Mouse (Mus musculus): ENCODE measurements around the gene Il1rl1.

Gene Il1rl1

GRCm38 (mm10) chr1:40439504-40439903 is 10.1 kb downstream of the Il1rl1 start:
- no peak for DNase-seq

DNA sequence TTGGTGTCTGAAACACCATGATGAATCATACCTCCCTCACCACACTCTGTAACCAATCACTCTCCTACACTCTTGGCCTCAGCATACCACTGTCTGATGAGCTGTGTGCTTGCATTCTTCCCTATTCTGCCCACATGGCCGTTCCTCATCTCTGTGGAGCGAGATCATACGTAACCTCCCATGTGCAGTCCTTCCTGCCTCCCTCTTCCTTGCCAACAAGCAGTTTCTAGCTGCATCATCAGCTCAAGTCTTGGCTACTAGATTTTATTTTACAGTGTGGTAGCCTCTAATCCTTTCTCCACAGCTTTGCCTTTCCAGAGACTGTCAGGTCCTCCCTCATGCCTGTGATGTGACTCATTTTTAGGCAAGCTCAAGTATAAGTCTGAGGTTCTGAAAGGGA is 15.4 kb downstream of the Il1rl1 start:
- no peak for DNase-seq

GRCm38 (mm10) chr1:40465477-40466430 is 36.4 kb downstream of the Il1rl1 start, which contains the start of gene Il18r1:
TSS of gene Il18r1 (plus strand) at chr1:40465552.
- peak; percentile 74 to 79 for DNase-seq

GRCm38 (mm10) chr1:40467306-40467705 is 37.9 kb downstream of the Il1rl1 start:
- no peak for DNase-seq

DNA sequence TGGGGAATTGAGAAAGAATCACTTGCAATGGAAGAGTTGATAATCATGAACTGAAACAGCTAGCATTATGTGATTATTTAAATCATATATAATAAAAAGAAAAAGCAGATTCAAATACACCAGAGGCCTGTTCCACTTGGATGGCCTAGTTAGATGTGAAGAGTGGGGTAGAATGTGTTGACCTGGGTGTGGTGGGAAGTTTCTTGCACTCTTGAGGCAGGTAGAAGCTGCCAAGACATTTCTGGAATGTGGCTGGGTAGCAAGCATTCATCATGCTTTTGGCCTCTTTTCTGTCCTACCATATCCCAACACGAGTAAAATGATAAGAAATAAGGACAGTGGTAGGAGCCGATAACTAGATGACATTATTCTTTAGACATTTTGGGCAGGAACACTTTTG is 39.4 kb downstream of the Il1rl1 start:
- DNase-seq, result no peak

DNA sequence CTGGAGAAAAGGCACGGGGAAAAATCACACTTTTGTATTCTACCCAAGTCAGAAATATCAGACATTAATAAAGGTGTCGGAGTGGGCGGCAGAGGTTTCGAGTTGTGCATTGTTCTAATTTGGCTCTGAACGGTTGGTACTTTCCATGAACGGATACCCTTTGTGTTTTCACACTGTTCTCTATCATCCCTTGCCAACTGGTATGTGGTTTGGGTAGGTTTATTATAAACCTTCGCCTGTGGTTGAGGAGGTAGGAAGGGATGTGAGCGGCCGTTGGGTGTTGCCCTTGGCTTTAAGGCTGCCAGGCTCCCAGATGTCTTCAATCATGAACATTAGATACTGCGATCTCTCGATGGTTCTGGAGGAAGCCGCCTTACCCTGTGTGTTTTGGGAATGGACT is 40.5 kb downstream of the Il1rl1 start:
- no peak for DNase-seq

DNA sequence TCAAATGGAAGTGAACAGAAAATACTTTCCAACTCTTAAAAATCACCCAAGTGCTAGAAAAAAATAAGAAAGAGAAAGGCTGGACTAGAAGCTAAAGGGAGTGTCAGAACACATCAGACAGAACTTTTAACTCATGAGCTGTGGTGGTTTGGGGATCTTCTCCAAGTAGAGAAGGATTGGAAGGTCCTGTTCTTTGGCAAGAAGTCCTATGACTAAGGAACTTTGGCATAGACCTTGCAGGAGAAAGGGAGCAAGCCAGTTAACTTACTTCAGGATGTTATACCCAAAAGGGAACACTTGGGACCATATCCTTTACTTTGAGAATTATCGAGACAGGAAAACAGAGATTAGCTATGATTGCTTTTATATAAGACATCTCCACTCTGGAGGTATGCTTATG is 43.0 kb downstream of the Il1rl1 start:
- no peak for DNase-seq

GRCm38 (mm10) chr1:40473640-40474039 is 44.3 kb downstream of the Il1rl1 start:
- DNase-seq, result no peak

GRCm38 (mm10) chr1:40474336-40474735 is 45.0 kb downstream of the Il1rl1 start:
- no peak for DNase-seq

DNA sequence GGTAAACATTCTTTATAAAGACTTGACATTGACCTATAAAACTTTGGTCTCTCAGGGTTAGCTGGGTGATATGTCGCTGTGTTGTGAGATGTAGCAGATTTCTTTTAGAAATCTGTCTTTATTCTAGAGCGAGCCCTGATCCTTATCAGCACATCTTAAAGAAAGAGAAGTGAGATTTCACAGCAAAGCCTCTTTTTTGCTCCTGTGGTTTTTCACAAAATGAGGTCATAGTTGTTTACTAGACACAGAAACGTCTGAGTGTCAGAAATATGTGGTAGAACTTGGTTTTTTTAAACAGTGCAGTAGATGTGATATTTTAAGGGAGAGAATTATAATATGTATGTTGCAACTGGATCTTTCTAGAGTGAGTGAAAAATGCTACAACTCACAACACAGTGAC is 46.3 kb downstream of the Il1rl1 start:
- DNase-seq, result no peak

DNA sequence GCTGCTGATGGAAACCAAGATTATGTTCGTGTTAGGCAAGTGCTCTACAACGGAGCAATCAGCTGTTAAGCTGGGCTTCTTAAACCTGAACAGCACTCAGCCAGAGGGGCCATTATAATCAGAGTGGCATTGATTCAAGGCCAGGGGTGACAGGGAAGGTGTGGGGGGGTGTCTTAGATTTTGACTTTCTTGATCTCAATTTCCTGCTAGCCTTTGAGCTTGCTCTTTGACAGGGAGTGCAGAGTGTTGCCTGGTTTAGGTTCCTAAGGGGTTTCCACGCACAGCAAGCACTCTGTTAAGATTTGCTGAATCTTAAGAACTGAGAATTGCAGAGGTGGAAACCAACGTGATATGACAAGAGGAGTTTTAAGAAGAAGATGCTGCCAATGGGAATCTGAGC is 47.4 kb downstream of the Il1rl1 start:
- DNase-seq, result no peak

GRCm38 (mm10) chr1:40479505-40479923 is 50.1 kb downstream of the Il1rl1 start:
- peak; percentile 31 to 57 for DNase-seq

GRCm38 (mm10) chr1:40494594-40494993 is 65.2 kb downstream of the Il1rl1 start:
- DNase-seq, result no peak

DNA sequence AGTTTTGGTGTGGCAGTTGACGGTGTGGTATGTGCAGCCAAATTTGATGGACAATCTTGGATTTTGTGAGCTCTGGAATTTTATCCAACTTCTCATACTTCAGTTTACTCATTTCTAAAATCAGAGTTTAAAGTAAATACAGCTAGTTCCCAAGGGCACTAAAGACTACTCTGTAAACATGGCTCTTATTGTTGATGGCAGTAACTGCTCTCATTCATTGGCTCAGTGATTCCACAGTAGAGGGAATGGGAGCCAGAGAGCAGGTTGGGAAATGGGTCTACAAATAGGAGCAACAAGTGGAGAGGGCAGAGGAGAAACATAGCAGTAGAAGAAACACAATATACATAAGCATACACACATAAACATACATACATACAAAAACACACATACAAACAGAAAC is 70.3 kb downstream of the Il1rl1 start:
- no peak for DNase-seq

DNA sequence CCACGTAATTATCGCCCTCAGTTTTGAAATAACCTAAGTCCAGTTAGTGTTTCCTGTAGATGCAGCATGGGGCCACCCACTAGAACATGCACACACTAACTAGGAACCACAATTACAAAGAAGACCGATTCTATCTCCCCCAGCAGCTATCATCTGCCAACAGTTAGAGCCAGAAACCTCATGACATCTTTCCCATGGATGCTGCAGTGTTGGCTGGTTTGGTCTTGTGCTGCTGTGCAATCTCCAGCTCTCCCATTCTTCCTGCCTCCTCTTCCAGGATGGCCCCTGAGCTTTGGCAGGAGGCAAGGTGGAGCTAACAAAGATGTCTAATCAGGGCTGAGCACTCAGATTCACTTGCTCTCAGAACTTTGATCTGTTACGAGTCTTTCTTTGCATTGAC is 71.8 kb downstream of the Il1rl1 start:
- DNase-seq, result no peak

DNA sequence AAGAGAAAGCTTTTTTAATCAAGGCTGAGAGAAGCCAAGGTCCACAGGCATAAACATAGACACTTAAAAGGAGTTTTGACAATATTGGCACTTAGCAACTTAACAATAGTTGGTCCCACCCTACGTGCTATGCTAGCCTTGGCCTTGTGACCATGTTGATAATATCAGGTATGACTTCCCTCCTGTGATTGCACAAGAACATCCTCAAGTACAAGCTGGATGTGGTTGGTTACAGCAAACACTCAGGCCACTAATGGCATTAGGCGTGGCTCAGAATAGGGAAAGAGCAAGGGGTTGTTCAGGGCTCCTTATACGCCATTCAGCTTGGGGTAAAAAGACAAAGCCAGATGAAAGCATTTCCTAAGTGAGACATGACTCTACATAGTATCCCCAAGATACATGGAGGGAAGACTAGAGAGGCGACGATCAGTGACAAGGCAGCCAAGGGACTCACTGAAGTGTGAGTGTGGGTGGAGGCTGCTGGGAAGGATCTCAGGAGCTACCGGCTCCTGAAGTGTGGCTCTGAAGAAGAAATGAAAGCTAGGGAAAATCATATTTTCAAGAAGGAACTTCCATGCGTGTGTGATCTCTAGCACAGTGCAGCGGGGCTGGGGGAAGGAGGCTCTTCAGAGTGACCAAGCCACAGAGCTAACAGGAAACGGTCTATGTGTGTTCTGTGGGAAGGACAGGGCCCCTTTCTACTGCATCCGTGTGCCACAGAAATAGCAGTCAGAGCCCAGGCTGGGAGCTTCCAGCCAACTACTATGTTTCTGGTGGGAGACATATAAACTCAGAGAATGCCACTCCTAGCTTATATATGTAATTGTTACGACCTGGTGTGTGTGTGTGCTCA is 72.4 kb downstream of the Il1rl1 start:
- no peak for DNase-seq

GRCm38 (mm10) chr1:40504548-40504947 is 75.2 kb downstream of the Il1rl1 start:
- no peak for DNase-seq
